Mouse (Mus musculus) kidney, adult 10 weeks (tissue): ENCODE measurements around the gene Ank2. TPM values are rescaled to one million over a fixed set of nuclear protein-coding genes. Genes with fewer than 3 reads are reported as not detected.

Source experiments
- polyA plus RNA-seq: library from polyadenylated mRNA; stranded (reverse); fragments of 350-450 nt; fragmentation: Illumina TruSeq; extraction: RNeasy Lipid Tissue Mini Kit (QIAGEN cat#74804); gene quantifications from one replicate; pipeline ENCODE4 v1.2.3, GENCODE M21; 2014; ENCODE audit warnings: low read depth, low replicate concordance

Gene Ank2
- 24.5 TPM for polyA plus RNA-seq

GRCm38 (mm10) chr3:127498742-127499400, at the start of gene Ank2:
TSS of gene Ank2 (minus strand) at chr3:127499350.

Other genes starting within 250 kb of the Ank2 start
- 33.7 TPM for gene Larp7, start 54.0 kb upstream of the Ank2 start, polyA plus RNA-seq
- 1.1 TPM for gene Zgrf1, start 54.1 kb upstream of the Ank2 start, polyA plus RNA-seq
- not detected for gene Neurog2, start 133.8 kb upstream of the Ank2 start, polyA plus RNA-seq